Mouse (Mus musculus) Patski (cell line): ENCODE measurements around the gene Jakmip3. TPM values are rescaled to one million over a fixed set of nuclear protein-coding genes. Genes with fewer than 3 reads are reported as not detected.

Experiments used
- ATAC-seq: fragments of 100-300 bp; one replicate; pipeline ENCODE4 v1.8.0; 2021
- CTCF ChIA-PET: fragments of 350-600 bp; sonication (Branson Sonifier 250); formaldehyde crosslinking; loops from one replicate; lab custom pipeline; 2022; ENCODE audit warnings: inconsistent platforms; lab: Charles Lee
- POLR2A ChIA-PET: fragments of 350-600 bp; sonication (Branson Sonifier 250); formaldehyde crosslinking; loops from one replicate; lab custom pipeline; 2022; ENCODE audit warnings: antibody characterized with exemption, inconsistent platforms; lab: Charles Lee
- DNase-seq: peaks from one replicate; pipeline ENCODE4 v3.0.0-alpha.2; 2011; ENCODE audit warnings: low read depth, low spot score
- H3K27me3 ChIP-seq: fragments of 371-371 bp; one replicate; pipeline ENCODE4 v1.5.1; 2021
- CTCF ChIP-seq: fragments of 100-300 bp; IDR thresholded peaks from one replicate; pipeline ENCODE4 v1.5.1; 2021
- in situ Hi-C: fragments of 300-500 bp; cut with MboI; formaldehyde crosslinking; loops from 3 replicates; pipeline ENCODE4 v1.11.1; 2018; ENCODE audit warnings: low pct_unique_long_range_greater_than_20kb, mixed read lengths
- polyA plus RNA-seq: library from polyadenylated mRNA; unstranded; gene quantifications from one replicate; pipeline ENCODE4 v1.2.3, GENCODE M21; 2021

Gene Jakmip3
- polyA plus RNA-seq, 1 experiment from 2014 or later: not detected

GRCm38 (mm10) chr7:139003250-139003649 lies 62.7 kb downstream of the Jakmip3 start:
- ChIA-PET CTCF (no interaction called here), POLR2A (no interaction called here)
- no peak for TF ChIP-seq CTCF
- DNase-seq (no peak), ATAC-seq (no peak)
- in situ Hi-C loops: no loop called here
- H3K27me3 ChIP-seq: peaks cover 9% of the 10 kb centered on the region

- H3K27me3 ChIP-seq: no peaks in the 10 kb centered on the region
- TF ChIP-seq CTCF: no peak
- DNase-seq (no peak), ATAC-seq (no peak)
- in situ Hi-C loops: no loop called here
- ChIA-PET CTCF (interaction anchor here (1.5 to 1.9 kb wide), 2 partner anchors 18 to 68 kb away, joined by 3 to 6 read pairs; no protein-coding TSS in a partner anchor), POLR2A (interaction anchor here (0.7 kb wide), 1 partner anchor 18 kb away, joined by 3 read pairs; no protein-coding TSS in a partner anchor)
Observed at GRCm38 (mm10) chr7:139009786-139010502, 69.4 kb downstream of the Jakmip3 start.

- in situ Hi-C loops: no loop called here
- CTCF ChIA-PET: interaction anchor here (0.6 to 1.9 kb wide), 4 partner anchors 15 to 87 kb away, joined by 3 to 6 read pairs (median 3); no protein-coding TSS in a partner anchor
- peak; percentile 80 for TF ChIP-seq CTCF
- ATAC-seq: no peak
- no peak for DNase-seq
- POLR2A ChIA-PET: no interaction called here
- no peaks in the 10 kb centered on the region for H3K27me3 ChIP-seq
Observed at GRCm38 (mm10) chr7:139011027-139011426, 70.5 kb downstream of the Jakmip3 start.

- no peaks in the 10 kb centered on the region for H3K27me3 ChIP-seq
- no peak for ATAC-seq
- TF ChIP-seq CTCF: no peak
- ChIA-PET CTCF (interaction anchor here (0.6 to 1.9 kb wide), 4 partner anchors 14 to 88 kb away, joined by 3 to 6 read pairs (median 3); no protein-coding TSS in a partner anchor), POLR2A (no interaction called here)
- DNase-seq: no peak
- in situ Hi-C loops: no loop called here
Observed at GRCm38 (mm10) chr7:139011586-139011985, 71.1 kb downstream of the Jakmip3 start.

GRCm38 (mm10) chr7:139012767-139013369 lies 72.3 kb downstream of the Jakmip3 start:
- TF ChIP-seq CTCF: no peak
- DNase-seq: no peak
- ChIA-PET CTCF (no interaction called here), POLR2A (no interaction called here)
- H3K27me3 ChIP-seq: peaks cover 7% of the 10 kb centered on the region
- ATAC-seq: no peak
- in situ Hi-C loops: no loop called here

- no peak for DNase-seq
- ATAC-seq: no peak
- in situ Hi-C loops: no loop called here
- no peak for TF ChIP-seq CTCF
- ChIA-PET CTCF (interaction anchor here (0.6 kb wide), 1 partner anchor 47 kb away, joined by 3 read pairs; no protein-coding TSS in a partner anchor), POLR2A (no interaction called here)
- peaks cover 7% of the 10 kb centered on the region for H3K27me3 ChIP-seq
Observed at GRCm38 (mm10) chr7:139015143-139015542, 74.6 kb downstream of the Jakmip3 start.

GRCm38 (mm10) chr7:139016288-139016687 lies 75.8 kb downstream of the Jakmip3 start:
- DNase-seq (peak; percentile 30), ATAC-seq (peak; percentile 54)
- TF ChIP-seq CTCF: no peak
- ChIA-PET POLR2A (no interaction called here), CTCF (no interaction called here)
- in situ Hi-C loops: no loop called here
- H3K27me3 ChIP-seq: peaks cover 7% of the 10 kb centered on the region

GRCm38 (mm10) chr7:139017249-139017903 lies 76.8 kb downstream of the Jakmip3 start:
- in situ Hi-C loops: no loop called here
- POLR2A ChIA-PET: no interaction called here
- H3K27me3 ChIP-seq: peaks cover 7% of the 10 kb centered on the region
- CTCF ChIA-PET: no interaction called here
- DNase-seq: no peak
- ATAC-seq: no peak
- TF ChIP-seq CTCF: no peak

GRCm38 (mm10) chr7:139020884-139021283 lies 80.4 kb downstream of the Jakmip3 start:
- peaks cover 7% of the 10 kb centered on the region for H3K27me3 ChIP-seq
- TF ChIP-seq CTCF: no peak
- no peak for DNase-seq
- CTCF ChIA-PET: no interaction called here
- ATAC-seq: no peak
- POLR2A ChIA-PET: no interaction called here
- in situ Hi-C loops: no loop called here

GRCm38 (mm10) chr7:139021326-139021725 lies 80.8 kb downstream of the Jakmip3 start:
- no peak for ATAC-seq
- in situ Hi-C loops: no loop called here
- POLR2A ChIA-PET: no interaction called here
- no peak for DNase-seq
- H3K27me3 ChIP-seq: peaks cover 7% of the 10 kb centered on the region
- CTCF ChIA-PET: no interaction called here
- TF ChIP-seq CTCF: no peak

- DNase-seq (no peak), ATAC-seq (no peak)
- POLR2A ChIA-PET: no interaction called here
- no peak for TF ChIP-seq CTCF
- in situ Hi-C loops: no loop called here
- H3K27me3 ChIP-seq: peaks cover 8% of the 10 kb centered on the region
- CTCF ChIA-PET: interaction anchor here (2.3 kb wide), 1 partner anchor 16 kb away, joined by 6 read pairs; no protein-coding TSS in a partner anchor
Observed at GRCm38 (mm10) chr7:139027136-139027535, 86.6 kb downstream of the Jakmip3 start.
